Mouse (Mus musculus): ENCODE results near the gene Kcnc3. TPM values are rescaled to one million over a fixed set of nuclear protein-coding genes. Genes with fewer than 3 reads are reported as not detected.

The Kcnc3 gene
- polyA plus RNA-seq, 2 experiments, result 0.23 to 2.7 TPM

DNA sequence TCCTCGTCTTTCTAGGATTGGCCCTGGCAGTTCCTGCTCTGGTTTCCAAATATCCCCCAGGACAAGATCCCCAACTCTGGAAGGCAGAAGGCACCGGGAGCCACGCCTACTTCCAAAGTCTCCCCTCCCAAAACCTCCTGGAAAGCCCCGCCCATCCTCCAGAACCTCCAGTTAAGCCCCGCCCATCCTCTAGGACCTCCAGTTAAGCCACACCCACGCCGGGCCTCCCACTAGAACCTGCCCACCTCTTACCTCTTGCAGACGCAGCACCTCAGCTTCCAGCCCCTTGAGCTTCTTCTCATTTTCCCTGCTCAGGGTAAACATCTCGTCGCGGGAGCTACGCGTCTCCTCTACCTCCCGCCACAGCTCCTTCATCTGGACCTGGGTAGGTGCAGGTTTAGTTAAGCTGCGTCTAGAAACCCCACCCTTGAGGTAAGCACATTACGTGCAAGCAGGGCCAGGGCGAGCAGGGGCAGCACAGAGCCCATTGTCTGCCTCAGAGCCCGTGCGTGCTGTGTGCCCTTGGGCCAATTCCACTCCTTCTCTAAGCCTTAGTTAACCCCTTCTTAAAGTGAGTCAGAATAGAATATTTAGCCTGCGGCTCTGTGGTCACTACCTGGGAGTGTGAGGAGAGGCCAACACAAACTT lies 23.7 kb downstream of the Kcnc3 start:
- Histone ChIP-seq H3K9ac (ENCODE audit: low read depth, low read length, severe bottlenecking) (no peak overlapping the region), H3K27ac (replicated peaks; ENCODE audit: low read depth, low read length) (no peak overlapping the region), H3K4me3 (replicated peaks; ENCODE audit: low read length) (no peak overlapping the region), H3K27me3 (ENCODE audit: control insufficient read depth, insufficient read depth, low read length) (peaks cover 16% of the 10 kb centered on the region; the same call in 1 of the 2 replicates), H3K9me3 (ENCODE audit: control insufficient read depth, low read length) (no peaks in the 10 kb centered on the region), H3K36me3 (ENCODE audit: control insufficient read depth, insufficient read depth, low read length) (no peaks in the 10 kb centered on the region), H3K4me2 (replicated peaks; ENCODE audit: low read depth, low read length, severe bottlenecking) (no peak overlapping the region), H3K4me1 (ENCODE audit: control insufficient read depth, insufficient read depth, low read length) (no peaks in the 10 kb centered on the region)
- TF ChIP-seq POLR2A (IDR thresholded peaks at IDR 0.05; ENCODE audit: borderline replicate concordance, extremely low read depth, insufficient read depth, insufficient read length), result no peak
- ATAC-seq (ENCODE audit: low FRiP score, low read depth) (no peak), DNase-seq (ENCODE audit: low spot score) (no peak)
- 7% methylated on average over 20 of the region's 20 CpGs for WGBS

DNA sequence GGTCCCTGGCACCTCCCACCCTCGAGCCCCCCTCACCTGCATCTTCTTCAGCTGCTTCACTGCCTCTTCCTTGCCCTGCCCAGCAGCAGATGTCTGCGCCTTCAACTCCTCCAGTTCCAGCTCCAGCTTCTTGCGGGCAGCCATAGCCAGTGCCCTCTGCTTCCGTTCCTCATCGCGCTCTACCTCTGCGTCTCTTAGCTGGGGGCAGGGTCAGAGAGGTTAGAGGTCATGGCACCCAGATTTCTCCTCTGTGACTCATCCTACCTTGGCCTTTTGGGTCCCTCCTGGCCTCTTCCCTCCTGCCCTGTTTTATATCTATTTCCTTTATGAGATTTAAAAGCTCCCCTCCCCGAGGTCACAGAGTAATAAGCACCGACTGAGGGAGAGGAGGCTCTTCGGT lies 24.8 kb downstream of the Kcnc3 start:
- WGBS, result 15% methylated on average over 10 of the region's 10 CpGs

DNA sequence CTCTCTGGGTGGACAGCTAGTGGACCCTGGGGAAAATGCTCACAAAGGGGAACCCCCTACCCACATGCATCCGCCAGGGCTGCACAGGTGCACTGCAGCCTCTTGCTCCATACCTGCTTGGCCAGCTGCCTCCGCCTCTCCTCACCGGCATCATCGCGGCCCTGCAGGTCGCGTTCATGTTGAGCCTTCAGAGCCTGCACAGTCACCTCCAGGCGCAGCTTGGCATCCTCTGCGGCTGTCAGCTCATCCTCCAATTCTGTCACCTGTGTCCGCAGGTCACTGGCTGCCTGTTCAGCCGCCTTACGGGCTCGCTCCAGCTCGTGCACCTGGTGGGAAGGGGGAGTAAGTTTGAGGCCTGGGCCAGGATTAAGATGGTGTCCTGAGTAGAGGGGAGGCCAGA lies 25.5 kb downstream of the Kcnc3 start:
- H3K4me3 ChIP-seq (replicated peaks; ENCODE audit: low read length), result no peak overlapping the region
- peaks cover 16% of the 10 kb centered on the region; the same call in 1 of the 2 replicates for H3K27me3 ChIP-seq (ENCODE audit: control insufficient read depth, insufficient read depth, low read length)
- ATAC-seq (ENCODE audit: low FRiP score, low read depth) (no peak), DNase-seq (ENCODE audit: low spot score) (no peak)
- H3K36me3 ChIP-seq (ENCODE audit: control insufficient read depth, insufficient read depth, low read length), result no peaks in the 10 kb centered on the region
- no peak overlapping the region for H3K4me2 ChIP-seq (replicated peaks; ENCODE audit: low read depth, low read length, severe bottlenecking)
- WGBS, result 78% methylated on average over 14 of the region's 14 CpGs
- H3K27ac ChIP-seq (replicated peaks; ENCODE audit: low read depth, low read length), result no peak overlapping the region
- H3K9ac ChIP-seq (ENCODE audit: low read depth, low read length, severe bottlenecking), result no peak overlapping the region
- TF ChIP-seq POLR2A (IDR thresholded peaks at IDR 0.05; ENCODE audit: borderline replicate concordance, extremely low read depth, insufficient read depth, insufficient read length), result no peak
- no peaks in the 10 kb centered on the region for H3K9me3 ChIP-seq (ENCODE audit: control insufficient read depth, low read length)
- H3K4me1 ChIP-seq (ENCODE audit: control insufficient read depth, insufficient read depth, low read length), result no peaks in the 10 kb centered on the region

More for the DNA sequence above, 24.8 kb downstream of the Kcnc3 start:
- Histone ChIP-seq H3K4me2 (replicated peaks; ENCODE audit: low read depth, low read length, severe bottlenecking) (no peak overlapping the region), H3K27me3 (ENCODE audit: control insufficient read depth, insufficient read depth, low read length) (peaks cover 16% of the 10 kb centered on the region; the same call in 1 of the 2 replicates), H3K27ac (replicated peaks; ENCODE audit: low read depth, low read length) (no peak overlapping the region), H3K9me3 (ENCODE audit: control insufficient read depth, low read length) (no peaks in the 10 kb centered on the region), H3K4me3 (replicated peaks; ENCODE audit: low read length) (no peak overlapping the region), H3K36me3 (ENCODE audit: control insufficient read depth, insufficient read depth, low read length) (no peaks in the 10 kb centered on the region), H3K9ac (ENCODE audit: low read depth, low read length, severe bottlenecking) (no peak overlapping the region), H3K4me1 (ENCODE audit: control insufficient read depth, insufficient read depth, low read length) (no peaks in the 10 kb centered on the region)
- DNase-seq (ENCODE audit: low spot score) (no peak), ATAC-seq (ENCODE audit: low FRiP score, low read depth) (no peak)
- TF ChIP-seq POLR2A (IDR thresholded peaks at IDR 0.05; ENCODE audit: borderline replicate concordance, extremely low read depth, insufficient read depth, insufficient read length), result no peak

DNA sequence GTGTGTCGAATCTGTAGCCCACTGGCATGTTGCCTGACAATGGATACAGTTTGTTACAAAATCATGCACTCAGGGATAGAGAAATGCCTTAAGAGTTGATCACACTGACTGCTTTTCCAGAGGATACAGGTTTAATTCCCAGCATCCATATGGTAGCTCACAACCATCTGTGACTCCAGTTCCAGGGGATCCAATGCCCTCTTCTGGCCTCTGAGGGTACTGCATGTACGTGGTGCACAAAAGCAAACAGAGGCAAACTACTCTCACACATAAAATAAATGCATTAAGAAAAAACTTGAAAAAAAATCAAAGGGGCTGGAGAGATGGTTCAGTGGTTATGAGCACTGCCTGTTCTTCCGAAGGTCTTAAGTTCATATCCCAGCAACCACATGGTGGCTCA lies 26.6 kb downstream of the Kcnc3 start:
- Histone ChIP-seq H3K4me2 (replicated peaks; ENCODE audit: low read depth, low read length, severe bottlenecking) (no peak overlapping the region), H3K36me3 (ENCODE audit: control insufficient read depth, insufficient read depth, low read length) (no peaks in the 10 kb centered on the region), H3K4me1 (ENCODE audit: control insufficient read depth, insufficient read depth, low read length) (no peaks in the 10 kb centered on the region), H3K9ac (ENCODE audit: low read depth, low read length, severe bottlenecking) (no peak overlapping the region), H3K4me3 (replicated peaks; ENCODE audit: low read length) (no peak overlapping the region), H3K9me3 (ENCODE audit: control insufficient read depth, low read length) (no peaks in the 10 kb centered on the region), H3K27me3 (ENCODE audit: control insufficient read depth, insufficient read depth, low read length) (peaks cover 16% of the 10 kb centered on the region; the same call in 1 of the 2 replicates), H3K27ac (replicated peaks; ENCODE audit: low read depth, low read length) (no peak overlapping the region)
- DNase-seq (ENCODE audit: low spot score) (no peak), ATAC-seq (ENCODE audit: low FRiP score, low read depth) (no peak)
- TF ChIP-seq POLR2A (IDR thresholded peaks at IDR 0.05; ENCODE audit: borderline replicate concordance, extremely low read depth, insufficient read depth, insufficient read length), result no peak
- 84% methylated on average over 3 of the region's 3 CpGs for WGBS

DNA sequence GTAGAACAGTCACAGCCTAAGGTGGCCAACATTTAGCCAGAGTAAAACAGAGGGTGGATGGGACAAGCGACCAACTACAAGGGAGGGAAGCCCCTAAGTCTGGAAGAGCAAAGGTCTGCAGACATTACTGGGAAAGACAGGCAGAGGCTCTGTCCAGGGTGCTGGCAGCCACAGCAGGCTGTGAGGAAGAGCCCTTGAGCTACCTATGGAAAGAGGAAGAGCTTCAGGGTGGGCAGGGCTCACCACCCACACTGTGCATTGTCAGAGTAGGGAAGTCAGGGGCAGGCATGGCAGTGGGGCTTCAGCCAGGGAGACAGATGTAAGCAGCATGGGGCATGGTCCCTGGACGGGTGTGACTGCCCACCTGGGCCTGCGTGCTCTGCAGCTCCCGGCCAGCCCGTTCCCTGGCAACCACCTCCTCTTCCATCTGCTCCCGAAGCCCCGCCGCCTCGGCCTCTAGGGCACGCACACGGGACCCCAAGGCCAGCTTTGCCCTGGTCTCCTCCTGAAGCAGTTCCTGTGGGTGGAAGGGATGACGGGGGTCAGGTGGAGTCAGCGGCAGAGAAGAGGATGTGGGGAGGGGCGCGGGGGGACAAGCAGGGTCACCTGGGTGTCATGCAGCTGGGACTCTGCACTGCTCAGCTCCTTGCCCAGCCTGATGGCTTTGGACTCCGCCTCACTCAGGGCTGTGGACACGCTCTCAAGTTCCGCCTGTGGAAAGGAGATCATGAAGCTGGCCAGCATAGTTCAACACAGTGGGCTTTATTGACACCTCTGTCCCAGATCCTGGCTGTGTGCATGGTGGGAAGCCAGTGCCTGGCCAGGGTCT lies 33.5 kb downstream of the Kcnc3 start:
- DNase-seq (ENCODE audit: low spot score), result no peak
- H3K27ac ChIP-seq (replicated peaks; ENCODE audit: low read depth, low read length), result no peak overlapping the region
- H3K4me2 ChIP-seq (replicated peaks; ENCODE audit: low read depth, low read length, severe bottlenecking), result no peak overlapping the region
- TF ChIP-seq POLR2A (IDR thresholded peaks at IDR 0.05; ENCODE audit: borderline replicate concordance, extremely low read depth, insufficient read depth, insufficient read length), result no peak
- no peaks in the 10 kb centered on the region for H3K9me3 ChIP-seq (ENCODE audit: control insufficient read depth, low read length)
- no peaks in the 10 kb centered on the region for H3K27me3 ChIP-seq (ENCODE audit: control insufficient read depth, insufficient read depth, low read length)
- no peak overlapping the region for H3K4me3 ChIP-seq (replicated peaks; ENCODE audit: low read length)
- H3K4me1 ChIP-seq (ENCODE audit: control insufficient read depth, insufficient read depth, low read length), result no peaks in the 10 kb centered on the region
- no peak for ATAC-seq (ENCODE audit: low FRiP score, low read depth)
- H3K9ac ChIP-seq (ENCODE audit: low read depth, low read length, severe bottlenecking), result no peak overlapping the region
- WGBS, result 40% methylated on average over 18 of the region's 18 CpGs
- H3K36me3 ChIP-seq (ENCODE audit: control insufficient read depth, insufficient read depth, low read length), result no peaks in the 10 kb centered on the region
